Mouse (Mus musculus) embryo, embryonic 10 days (tissue): ENCODE measurements around the gene Chd1.
A peak's percentile ranks its signal among the peaks of the same experiment; 100 is the strongest.

Experiments used
- DNase-seq: peaks from one replicate; pipeline ENCODE4 v3.0.0-alpha.2; 2015; ENCODE audit warnings: low spot score

Chd1 gene

GRCm38 (mm10) chr17:15812136-15812778, 107.5 kb downstream of the Chd1 start:
- no peak for DNase-seq

DNA sequence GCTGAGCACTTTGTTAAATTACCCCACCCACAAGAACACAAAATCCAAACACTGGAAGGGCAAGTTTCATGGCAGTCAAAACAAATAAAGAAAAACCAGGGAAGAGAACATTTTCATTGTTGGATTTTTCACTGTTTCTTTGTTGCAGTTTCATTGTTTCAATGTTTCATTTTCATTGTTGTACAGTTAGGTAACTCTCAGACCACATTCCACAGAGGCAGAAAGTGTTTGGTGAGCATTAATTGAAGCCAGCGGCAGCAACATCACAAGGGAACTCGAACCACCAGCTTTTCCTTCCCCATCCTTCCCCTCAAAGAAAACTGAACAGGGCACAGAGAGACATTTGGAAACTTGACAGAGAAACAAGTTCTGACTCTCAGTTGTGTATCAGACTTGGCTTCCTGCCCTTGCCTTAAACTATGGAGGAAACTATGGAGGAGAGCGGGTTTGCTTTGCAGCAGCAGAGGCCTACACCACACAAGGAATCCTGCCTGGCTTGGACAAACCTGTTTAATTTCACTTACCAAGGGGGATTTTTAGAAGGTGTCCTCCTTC, 109.0 kb downstream of the Chd1 start:
- no peak for DNase-seq

- DNase-seq, result no peak
Observed at GRCm38 (mm10) chr17:15815312-15816018, 110.7 kb downstream of the Chd1 start.

- no peak for DNase-seq
Observed at GRCm38 (mm10) chr17:15816379-15817095, 111.8 kb downstream of the Chd1 start.

DNA sequence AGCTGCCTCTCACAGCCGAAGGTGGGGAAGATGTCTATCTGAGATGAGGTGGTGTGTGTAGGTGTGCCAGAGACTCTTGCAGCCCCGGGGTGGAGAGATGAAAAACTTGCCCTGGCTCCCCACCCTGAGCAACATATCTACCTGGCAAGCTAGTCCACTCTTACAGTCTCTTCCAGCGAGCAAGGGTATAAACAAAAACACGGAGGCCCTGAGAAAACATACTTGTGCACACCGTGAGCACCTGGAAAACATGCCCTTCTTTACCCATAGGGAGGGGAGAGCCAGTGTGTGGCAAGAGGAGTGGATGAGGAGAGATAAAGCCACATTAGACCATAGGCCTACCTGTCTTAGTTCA, 112.3 kb downstream of the Chd1 start:
- DNase-seq, result no peak

- no peak for DNase-seq
Observed at GRCm38 (mm10) chr17:15817634-15818033, 112.9 kb downstream of the Chd1 start.

DNA sequence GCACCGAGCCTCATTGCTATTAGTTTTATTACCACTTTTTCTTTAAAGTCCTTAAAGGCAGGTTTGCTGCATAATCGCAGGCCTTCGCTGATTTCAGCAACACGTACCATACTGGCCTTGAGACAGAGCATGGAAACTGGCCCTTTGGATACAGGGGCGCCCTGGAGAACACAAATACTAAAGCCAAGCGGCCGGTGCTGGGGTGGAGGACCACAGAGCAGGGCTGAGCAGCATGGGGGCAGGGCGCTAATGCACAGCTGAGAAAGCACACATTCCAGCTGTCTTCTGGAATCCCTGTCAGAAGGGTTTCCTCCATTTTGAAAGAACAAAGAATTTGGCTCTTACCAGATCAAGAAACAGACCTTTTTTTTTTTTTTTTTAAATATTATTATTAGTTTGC, 113.6 kb downstream of the Chd1 start:
- no peak for DNase-seq

DNA sequence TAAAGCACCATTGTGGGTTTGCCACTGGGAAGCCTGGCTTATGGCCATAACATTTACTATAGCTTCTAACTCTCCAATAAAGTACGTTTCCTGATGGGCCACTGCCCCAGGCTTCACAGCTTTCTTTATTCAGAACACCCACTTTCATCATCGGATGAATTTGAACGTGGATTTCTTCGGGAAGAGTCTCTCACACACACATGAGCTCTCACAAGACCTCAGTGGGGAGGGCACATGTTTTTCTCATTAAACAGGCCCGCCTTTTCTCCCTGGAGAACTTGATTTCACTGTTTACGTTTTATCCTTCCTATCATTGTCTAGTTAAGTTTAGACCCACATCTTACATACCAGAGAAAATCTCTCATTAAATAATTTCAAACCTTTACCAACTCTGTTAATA, 115.4 kb downstream of the Chd1 start:
- DNase-seq, result no peak

GRCm38 (mm10) chr17:15820761-15821160, 116.0 kb downstream of the Chd1 start:
- peak; percentile 14 for DNase-seq

DNA sequence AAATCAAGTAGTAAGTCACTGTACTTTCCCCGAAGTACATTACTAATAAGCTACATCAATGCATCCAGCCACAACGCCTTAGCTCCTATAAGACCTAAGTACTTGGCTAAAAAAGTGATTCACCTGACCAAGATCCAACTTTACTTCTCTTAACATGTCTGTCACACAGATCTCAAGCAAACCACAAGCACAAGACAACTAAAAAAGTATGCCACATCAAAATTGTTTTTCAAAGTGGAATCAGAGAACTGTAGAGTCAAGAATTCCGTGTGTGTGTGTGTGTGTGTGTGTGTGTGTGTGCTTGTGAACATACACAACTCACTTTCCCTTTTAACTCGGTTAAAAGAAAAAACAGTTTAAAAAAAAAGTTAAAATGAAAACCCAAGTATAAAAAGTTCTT, 116.9 kb downstream of the Chd1 start:
- DNase-seq, result no peak
